Mouse (Mus musculus) Patski (cell line): ENCODE measurements around the gene Cfap69. TPM values are rescaled to one million over a fixed set of nuclear protein-coding genes. Genes with fewer than 3 reads are reported as not detected.
A peak's percentile ranks its signal among the peaks of the same experiment; 100 is the strongest.
"Not testable (repeated sequence)": the region's sequence is repeated elsewhere in the genome, so short reads cannot be mapped to it uniquely, and the experiment has no call there.

Experiments
- ATAC-seq: fragments of 100-300 bp; one replicate; pipeline ENCODE4 v1.8.0; 2021
- CTCF ChIA-PET: fragments of 350-600 bp; sonication (Branson Sonifier 250); formaldehyde crosslinking; loops from one replicate; lab custom pipeline; 2022; ENCODE audit warnings: inconsistent platforms; lab: Charles Lee
- POLR2A ChIA-PET: fragments of 350-600 bp; sonication (Branson Sonifier 250); formaldehyde crosslinking; loops from one replicate; lab custom pipeline; 2022; ENCODE audit warnings: antibody characterized with exemption, inconsistent platforms; lab: Charles Lee
- DNase-seq: peaks from one replicate; pipeline ENCODE4 v3.0.0-alpha.2; 2011; ENCODE audit warnings: low read depth, low spot score
- H3K27me3 ChIP-seq: fragments of 371-371 bp; one replicate; pipeline ENCODE4 v1.5.1; 2021
- CTCF ChIP-seq: fragments of 100-300 bp; IDR thresholded peaks from one replicate; pipeline ENCODE4 v1.5.1; 2021
- in situ Hi-C: fragments of 300-500 bp; cut with MboI; formaldehyde crosslinking; loops from 3 replicates; pipeline ENCODE4 v1.11.1; 2018; ENCODE audit warnings: low pct_unique_long_range_greater_than_20kb, mixed read lengths
- polyA plus RNA-seq: library from polyadenylated mRNA; unstranded; gene quantifications from one replicate; pipeline ENCODE4 v1.2.3, GENCODE M21; 2021

Gene Cfap69
- polyA plus RNA-seq, 1 experiment from 2014 or later, result 31.9 TPM

GRCm38 (mm10) chr5:5693541-5693955 lies 29.5 kb upstream of the Cfap69 start:
- no peak for TF ChIP-seq CTCF
- in situ Hi-C loops, result loop anchor here (5.0 kb wide), 1 partner anchor 181 kb away; the partner anchor contains the start of gene Cldn12
- ChIA-PET POLR2A (interaction anchor here (0.7 to 4.0 kb wide), 5 partner anchors 11 to 56 kb away, joined by 3 to 22 read pairs (median 3); partner anchors contain the start of gene Steap1), CTCF (interaction anchor here (0.8 to 11.2 kb wide), 5 partner anchors 13 to 56 kb away, joined by 3 to 65 read pairs (median 4); partner anchors contain the start of gene Steap1)
- ATAC-seq (peak; percentile 14), DNase-seq (no peak)
- no peaks in the 10 kb centered on the region for H3K27me3 ChIP-seq

GRCm38 (mm10) chr5:5692167-5692738 lies 28.2 kb upstream of the Cfap69 start:
- no peaks in the 10 kb centered on the region for H3K27me3 ChIP-seq
- CTCF ChIA-PET, result interaction anchor here (0.8 to 11.2 kb wide), 3 partner anchors 38 to 57 kb away, joined by 3 to 65 read pairs (median 4); partner anchors contain the start of gene Steap1
- DNase-seq (no peak), ATAC-seq (no peak)
- POLR2A ChIA-PET, result interaction anchor here (0.6 to 4.0 kb wide), 4 partner anchors 50 to 1667 kb away, joined by 3 to 22 read pairs (median 3); partner anchors contain the start of gene Steap1
- no peak for TF ChIP-seq CTCF
- in situ Hi-C loops, result loop anchor here (5.0 kb wide), 1 partner anchor 180 kb away; the partner anchor contains the start of gene Cldn12

GRCm38 (mm10) chr5:5688945-5689540 lies 25.0 kb upstream of the Cfap69 start:
- CTCF ChIA-PET, result interaction anchor here (0.9 to 11.2 kb wide), 9 partner anchors 9 to 194 kb away, joined by 3 to 65 read pairs (median 4); partner anchors contain the start of gene Steap1
- DNase-seq, result no peak
- ATAC-seq, result no peak
- POLR2A ChIA-PET, result interaction anchor here (0.9 to 1.9 kb wide), 4 partner anchors 16 to 60 kb away, joined by 3 to 8 read pairs (median 8); partner anchors contain the start of gene Steap1
- in situ Hi-C loops, result no loop called here
- TF ChIP-seq CTCF, result no peak
- no peaks in the 10 kb centered on the region for H3K27me3 ChIP-seq

GRCm38 (mm10) chr5:5688228-5688627 lies 24.2 kb upstream of the Cfap69 start:
- POLR2A ChIA-PET, result interaction anchor here (0.6 to 1.4 kb wide), 4 partner anchors 16 to 131 kb away, joined by 3 to 8 read pairs (median 3); partner anchors contain the start of gene Steap1
- in situ Hi-C loops, result no loop called here
- no peak for TF ChIP-seq CTCF
- DNase-seq, result no peak
- ATAC-seq, result no peak
- no peaks in the 10 kb centered on the region for H3K27me3 ChIP-seq
- CTCF ChIA-PET, result interaction anchor here (0.9 to 11.2 kb wide), 6 partner anchors 8 to 193 kb away, joined by 3 to 65 read pairs (median 4); partner anchors contain the start of gene Steap1

- POLR2A ChIA-PET, result no interaction called here
- peak; percentile 77 for ATAC-seq
These were observed 22.9 kb upstream of the Cfap69 start for GRCm38 (mm10) chr5:5686973-5687372.

GRCm38 (mm10) chr5:5684946-5685345 lies 20.9 kb upstream of the Cfap69 start:
- H3K27me3 ChIP-seq, in situ Hi-C loops, ATAC-seq, DNase-seq: not testable (repeated sequence)
- POLR2A ChIA-PET, result interaction anchor here (0.9 to 1.0 kb wide), 2 partner anchors 10 to 26 kb away, joined by 3 read pairs; partner anchors contain the start of gene Steap2
- CTCF ChIA-PET, result interaction anchor here (1.0 to 11.2 kb wide), 3 partner anchors 65 to 178 kb away, joined by 3 to 65 read pairs (median 4); partner anchors contain the start of gene Steap1

More at GRCm38 (mm10) chr5:5686973-5687372, 22.9 kb upstream of the Cfap69 start:
- no peak for DNase-seq
- in situ Hi-C loops, result no loop called here
- CTCF ChIA-PET, result interaction anchor here (1.6 to 11.2 kb wide), 2 partner anchors 24 to 63 kb away, joined by 4 to 65 read pairs; partner anchors contain the start of gene Steap1
- no peaks in the 10 kb centered on the region for H3K27me3 ChIP-seq
- peak; percentile 64 for TF ChIP-seq CTCF

- no peak for DNase-seq
- no peaks in the 10 kb centered on the region for H3K27me3 ChIP-seq
- no peak for TF ChIP-seq CTCF
- ATAC-seq, result no peak
- POLR2A ChIA-PET, result no interaction called here
- CTCF ChIA-PET, result interaction anchor here (1.0 to 11.2 kb wide), 2 partner anchors 19 to 66 kb away, joined by 3 to 65 read pairs; partner anchors contain the start of genes Cfap69 and Steap1
- in situ Hi-C loops, result no loop called here
These were observed 19.3 kb upstream of the Cfap69 start for GRCm38 (mm10) chr5:5683292-5683691.

- ATAC-seq (no peak), DNase-seq (no peak)
- H3K27me3 ChIP-seq, result no peaks in the 10 kb centered on the region
- no peak for TF ChIP-seq CTCF
- POLR2A ChIA-PET, result no interaction called here
- CTCF ChIA-PET, result interaction anchor here (1.2 to 1.5 kb wide), 4 partner anchors 9 to 32 kb away, joined by 3 to 5 read pairs (median 3); no protein-coding TSS in a partner anchor
- in situ Hi-C loops, result no loop called here
These were observed 15.4 kb upstream of the Cfap69 start for GRCm38 (mm10) chr5:5679459-5679858.

- ATAC-seq, result no peak
- ChIA-PET CTCF (no interaction called here), POLR2A (no interaction called here)
- DNase-seq, result no peak
- in situ Hi-C loops, result no loop called here
- TF ChIP-seq CTCF, result no peak
- no peaks in the 10 kb centered on the region for H3K27me3 ChIP-seq
These were observed 12.0 kb upstream of the Cfap69 start for GRCm38 (mm10) chr5:5676082-5676481.

GRCm38 (mm10) chr5:5668920-5669319 lies 4.9 kb upstream of the Cfap69 start:
- CTCF ChIA-PET, result interaction anchor here (1.3 to 2.5 kb wide), 2 partner anchors 20 to 81 kb away, joined by 3 to 6 read pairs; no protein-coding TSS in a partner anchor
- H3K27me3 ChIP-seq, result no peaks in the 10 kb centered on the region
- in situ Hi-C loops, result no loop called here
- ATAC-seq (no peak), DNase-seq (no peak)
- POLR2A ChIA-PET, result no interaction called here
- TF ChIP-seq CTCF, result no peak
